Mouse (Mus musculus) left cerebral cortex, postnatal 4 days (tissue): ENCODE results near the gene Gpr146. TPM values are rescaled to one million over a fixed set of nuclear protein-coding genes. Genes with fewer than 3 reads are reported as not detected.

Experiments used
- microRNA-seq: library from miRNA; unstranded; fragments of <30 nt; microRNA quantifications from one replicate; pipeline ENCODE4 v1.2.0, GENCODE M21; 2022
- total RNA-seq, 2 experiments: library from RNA; stranded (reverse); gene quantifications; 2 replicates each; pipeline ENCODE4 v1.2.3; 2021

The Gpr146 gene
- total RNA-seq, 2 experiments from 2014 or later = 2.2 to 2.5 TPM

Small RNA genes within 50 kb of the gene (microRNA-seq; reads per million reads assigned to microRNA genes)
- gene Mir339 = 443 reads per million, percentile 67 among the genes with 10 or more reads in this experiment

Other genes starting within 250 kb of the Gpr146 start
- gene Prkar1b, start 227.7 kb upstream of the Gpr146 start, total RNA-seq = 100 to 1,000 TPM; 366 to 388 TPM
- gene Dnaaf5, start 227.5 kb upstream of the Gpr146 start, total RNA-seq = 10 to 100 TPM in 1 of 2 experiments, 1 to 10 TPM in 1; 7.8 to 11.4 TPM
- 10 to 100 TPM; 77.1 to 81.6 TPM for gene Sun1, start 177.1 kb upstream of the Gpr146 start, total RNA-seq
- 10 to 100 TPM; 54.8 to 59.8 TPM for gene Get4, start 125.4 kb upstream of the Gpr146 start, total RNA-seq
- gene Adap1, start 52.1 kb upstream of the Gpr146 start, total RNA-seq = 100 to 1,000 TPM; 219 to 247 TPM
- 10 to 100 TPM; 87.8 to 89.3 TPM for gene Cox19, start 26.3 kb upstream of the Gpr146 start, total RNA-seq
- not detected for gene Cyp2w1, start 25.1 kb upstream of the Gpr146 start, total RNA-seq
- not detected for gene C130050O18Rik, start 27.6 kb downstream of the Gpr146 start, total RNA-seq
- gene Gper1, start 45.5 kb downstream of the Gpr146 start, total RNA-seq = 1 to 10 TPM; 3.0 to 3.2 TPM
- 10 to 100 TPM; 18.0 to 19.2 TPM for gene 3110082I17Rik, start 82.8 kb downstream of the Gpr146 start, total RNA-seq
- 10 to 100 TPM; 58.7 to 60.3 TPM for gene Zfand2a, start 106.9 kb downstream of the Gpr146 start, total RNA-seq
- under 1 TPM in 1 of 2 experiments, not detected in 1; 0.64 TPM for gene Uncx, start 165.8 kb downstream of the Gpr146 start, total RNA-seq